In genomic region chr7:4659911-4660443, GRCm38 (mm10) we compare ENCODE assay signal across 8 mouse cellular contexts. TPM values are rescaled to one million over a fixed set of nuclear protein-coding genes. Genes with fewer than 3 reads are reported as not detected.
DNase-seq lines count a peak whose midpoint lies in the region; ATAC-seq lines count a peak whose summit lies in the region.

No protein-coding gene starts in this region.

- no peak for ATAC-seq in erythroblast, adult 5-6 weeks (replicated peaks; ENCODE audit: low FRiP score, poor library complexity, severe bottlenecking)
- ATAC-seq in forebrain, embryonic 12.5 days (ENCODE audit: low FRiP score): no peak
- ATAC-seq in limb, embryonic 15.5 days (ENCODE audit: insufficient number of reproducible peaks, low FRiP score, low TSS enrichment, low read depth): no peak

- no peaks in the 10 kb centered on the region for H3K27me3 ChIP-seq in erythroblast, embryonic 14.5 days (ENCODE audit: control insufficient read depth)
- no peaks in the 10 kb centered on the region for H3K27me3 ChIP-seq in forebrain, embryonic 12.5 days
- H3K27me3 ChIP-seq in limb, embryonic 15.5 days: no peaks in the 10 kb centered on the region

- peak overlapping the region; percentile 97 for H3K4me2 ChIP-seq in forebrain, embryonic 12.5 days
- peak overlapping the region; percentile 78 for H3K4me2 ChIP-seq in limb, embryonic 15.5 days

- H3K36me3 ChIP-seq in erythroblast, embryonic 14.5 days (ENCODE audit: control insufficient read depth): peaks cover 60% of the 10 kb centered on the region
- peaks cover 15% of the 10 kb centered on the region for H3K36me3 ChIP-seq in forebrain, embryonic 12.5 days (replicated peaks)
- peaks cover 16% of the 10 kb centered on the region for H3K36me3 ChIP-seq in limb, embryonic 15.5 days

- H3K27ac ChIP-seq in forebrain, embryonic 12.5 days: peak overlapping the region; percentile 96; the same call in 1 of the 2 replicates
- H3K27ac ChIP-seq in limb, embryonic 15.5 days: peak overlapping the region; percentile 97

- peak overlapping the region; percentile 97 for H3K9ac ChIP-seq in forebrain, embryonic 12.5 days
- peak overlapping the region; percentile 48 for H3K9ac ChIP-seq in limb, embryonic 15.5 days

- H3K4me3 ChIP-seq in erythroblast, embryonic 14.5 days (replicated peaks): peak overlapping the region; percentile 83
- peak overlapping the region; percentile 86 for H3K4me3 ChIP-seq in forebrain, embryonic 12.5 days (replicated peaks)
- H3K4me3 ChIP-seq in limb, embryonic 15.5 days: peak overlapping the region; percentile 82

- WGBS in forebrain, embryonic 12.5 days: 62% methylated on average over 3 of the region's 3 CpGs
- WGBS in limb, embryonic 15.5 days: 54% methylated on average over 3 of the region's 3 CpGs

- H3K9me3 ChIP-seq in erythroblast, embryonic 14.5 days (ENCODE audit: control insufficient read depth, low read length): no peaks in the 10 kb centered on the region
- no peaks in the 10 kb centered on the region for H3K9me3 ChIP-seq in forebrain, embryonic 12.5 days
- H3K9me3 ChIP-seq in limb, embryonic 15.5 days: no peaks in the 10 kb centered on the region

- H3K4me1 ChIP-seq in erythroblast, embryonic 14.5 days (ENCODE audit: control insufficient read depth): peaks cover 61% of the 10 kb centered on the region
- H3K4me1 ChIP-seq in forebrain, embryonic 12.5 days: peaks cover 38% of the 10 kb centered on the region
- H3K4me1 ChIP-seq in limb, embryonic 15.5 days: peaks cover 32% of the 10 kb centered on the region

- DNase-seq in 3T3-L1 (ENCODE audit: low read depth, low spot score): peak; percentile 29
- DNase-seq in thymus, postnatal 0 days (ENCODE audit: low spot score): no peak
- DNase-seq in retina, postnatal 1 day: no peak
- DNase-seq in layer of hippocampus, postnatal 36 days: no peak

RNA-seq across cellular contexts. Expression of gene Ppp6r1, which starts 1.2 kb away (rescaled TPM):
- polyA plus RNA-seq in erythroblast, embryonic 14.5 days (2012): 23.5 and 30.2 TPM in 2 replicates
- total RNA-seq in erythroblast, adult 5-6 weeks (2015; ENCODE audit: low replicate concordance): 31.6 and 45.3 TPM in 2 replicates
- 37.3 and 47.0 TPM in 2 replicates for total RNA-seq in erythroblast, adult 5-6 weeks (2017; ENCODE audit: low replicate concordance)
- polyA plus RNA-seq in forebrain, embryonic 12.5 days (2016; fragmentation: Nextera tagmentation; extraction: Ambion mirVana): 15.4 and 25.3 TPM in 2 replicates
- 6.4 and 7.0 TPM in 2 replicates for polyA plus RNA-seq in limb, embryonic 15.5 days (2015; fragmentation: Nextera tagmentation; extraction: Ambion mirVana)
- 19.8 and 23.8 TPM in 2 replicates for polyA plus RNA-seq in thymus, postnatal 0 days (2015; fragmentation: Nextera tagmentation; extraction: Ambion mirVana)
- 100 to 1,000 TPM; 134 to 136 TPM for total RNA-seq in layer of hippocampus, postnatal 36 days (2021)

RNA-seq across cellular contexts. Expression of gene Hspbp1, which starts 24.9 kb away (rescaled TPM):
- polyA plus RNA-seq in erythroblast, embryonic 14.5 days (2012): 12.9 and 13.0 TPM in 2 replicates
- total RNA-seq in erythroblast, adult 5-6 weeks (2015; ENCODE audit: low replicate concordance): 5.0 and 8.3 TPM in 2 replicates
- total RNA-seq in erythroblast, adult 5-6 weeks (2017; ENCODE audit: low replicate concordance): 3.1 and 9.1 TPM in 2 replicates
- polyA plus RNA-seq in forebrain, embryonic 12.5 days (2016; fragmentation: Nextera tagmentation; extraction: Ambion mirVana): 112 and 114 TPM in 2 replicates
- polyA plus RNA-seq in limb, embryonic 15.5 days (2015; fragmentation: Nextera tagmentation; extraction: Ambion mirVana): 81.3 and 85.8 TPM in 2 replicates
- polyA plus RNA-seq in thymus, postnatal 0 days (2015; fragmentation: Nextera tagmentation; extraction: Ambion mirVana): 74.9 and 91.0 TPM in 2 replicates
- 10 to 100 TPM; 85.2 to 87.6 TPM for total RNA-seq in layer of hippocampus, postnatal 36 days (2021)

RNA-seq across cellular contexts. Expression of gene Tmem86b, which starts 28.8 kb away (rescaled TPM):
- polyA plus RNA-seq in erythroblast, embryonic 14.5 days (2012): 2.3 and 2.7 TPM in 2 replicates
- total RNA-seq in erythroblast, adult 5-6 weeks (2015; ENCODE audit: low replicate concordance): 37.3 and 72.3 TPM in 2 replicates
- 53.4 and 88.6 TPM in 2 replicates for total RNA-seq in erythroblast, adult 5-6 weeks (2017; ENCODE audit: low replicate concordance)
- 3.7 and 5.1 TPM in 2 replicates for polyA plus RNA-seq in forebrain, embryonic 12.5 days (2016; fragmentation: Nextera tagmentation; extraction: Ambion mirVana)
- 0.52 and 0.99 TPM in 2 replicates for polyA plus RNA-seq in limb, embryonic 15.5 days (2015; fragmentation: Nextera tagmentation; extraction: Ambion mirVana)
- 1.7 and 2.1 TPM in 2 replicates for polyA plus RNA-seq in thymus, postnatal 0 days (2015; fragmentation: Nextera tagmentation; extraction: Ambion mirVana)
- total RNA-seq in layer of hippocampus, postnatal 36 days (2021): 10 to 100 TPM; 14.4 to 21.5 TPM

RNA-seq across cellular contexts. Expression of gene Brsk1, which starts 30.4 kb away (rescaled TPM):
- polyA plus RNA-seq in erythroblast, embryonic 14.5 days (2012): 0.01 TPM in 1 of 2 replicates, not detected in the other
- total RNA-seq in erythroblast, adult 5-6 weeks (2015; ENCODE audit: low replicate concordance): not detected in 2 replicates
- not detected in 2 replicates for total RNA-seq in erythroblast, adult 5-6 weeks (2017; ENCODE audit: low replicate concordance)
- 3.6 and 3.8 TPM in 2 replicates for polyA plus RNA-seq in forebrain, embryonic 12.5 days (2016; fragmentation: Nextera tagmentation; extraction: Ambion mirVana)
- polyA plus RNA-seq in limb, embryonic 15.5 days (2015; fragmentation: Nextera tagmentation; extraction: Ambion mirVana): 1.00 and 1.2 TPM in 2 replicates
- 0.06 and 0.20 TPM in 2 replicates for polyA plus RNA-seq in thymus, postnatal 0 days (2015; fragmentation: Nextera tagmentation; extraction: Ambion mirVana)
- total RNA-seq in layer of hippocampus, postnatal 36 days (2021): 100 to 1,000 TPM; 325 to 344 TPM

RNA-seq across cellular contexts. Expression of gene Ptprh, which starts 56.1 kb away (rescaled TPM):
- not detected in 2 replicates for polyA plus RNA-seq in erythroblast, embryonic 14.5 days (2012)
- 0.96 TPM in 1 of 2 replicates, not detected in the other for total RNA-seq in erythroblast, adult 5-6 weeks (2015; ENCODE audit: low replicate concordance)
- total RNA-seq in erythroblast, adult 5-6 weeks (2017; ENCODE audit: low replicate concordance): 1.4 and 1.7 TPM in 2 replicates
- polyA plus RNA-seq in forebrain, embryonic 12.5 days (2016; fragmentation: Nextera tagmentation; extraction: Ambion mirVana): not detected in 2 replicates
- polyA plus RNA-seq in limb, embryonic 15.5 days (2015; fragmentation: Nextera tagmentation; extraction: Ambion mirVana): not detected in 2 replicates
- polyA plus RNA-seq in thymus, postnatal 0 days (2015; fragmentation: Nextera tagmentation; extraction: Ambion mirVana): not detected in 2 replicates
- under 1 TPM; 0.28 to 0.40 TPM for total RNA-seq in layer of hippocampus, postnatal 36 days (2021)
